Mouse (Mus musculus) megakaryocyte, embryonic 14.5 days (primary cell): ENCODE results near the gene Hemgn.

ENCODE experiments used
- FLI1 ChIP-seq: IDR thresholded peaks from 2 replicates; pipeline ENCODE4 v1.6.1; 2012; ENCODE audit warnings: low read length, inconsistent platforms, mixed read lengths
- GATA1 ChIP-seq: IDR thresholded peaks from 3 replicates; pipeline ENCODE4 v1.6.1; 2012; ENCODE audit warnings: mixed read lengths, low read length, inconsistent platforms, borderline replicate concordance

DNA sequence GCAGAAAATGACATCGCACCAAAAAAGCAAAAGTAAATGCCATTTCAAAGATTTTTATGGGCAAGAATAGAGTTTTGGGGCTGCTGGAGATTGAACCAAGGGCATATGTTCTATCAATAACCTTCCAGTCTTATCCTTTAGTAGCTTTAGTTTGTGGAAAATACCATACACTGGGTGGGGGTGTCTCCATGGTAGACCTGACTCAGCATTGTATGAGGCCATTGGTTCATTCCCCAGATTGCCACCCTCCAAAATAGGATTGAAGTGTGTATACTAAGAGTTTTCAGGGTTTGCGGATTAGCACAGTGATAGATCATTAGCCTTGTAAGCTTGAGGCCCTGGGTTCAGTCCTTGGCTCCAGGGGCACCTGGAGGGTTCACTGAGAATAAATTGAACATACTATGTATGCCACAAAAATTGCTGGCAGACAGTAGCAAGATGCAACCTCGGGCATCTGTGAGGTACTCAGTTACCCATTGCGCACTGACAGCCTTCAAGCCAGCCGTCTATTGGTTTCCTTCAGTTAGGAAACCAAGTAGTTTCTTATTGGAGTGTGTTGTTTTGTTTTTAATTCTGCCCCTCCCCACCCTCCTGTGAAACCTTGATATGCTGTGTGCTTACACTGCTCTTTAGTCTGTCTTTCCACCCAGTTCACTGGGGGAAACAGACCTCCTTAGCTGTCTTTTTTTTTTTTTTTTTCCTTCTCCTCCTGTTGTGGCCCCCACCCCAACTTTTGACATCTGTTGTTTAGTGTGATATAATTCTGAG lies 41.0 kb upstream of the Hemgn start:
- TF ChIP-seq GATA1 (no peak), FLI1 (no peak)
